Mouse (Mus musculus): Measurements from ENCODE around the gene Myo15. TPM values are rescaled to one million over a fixed set of nuclear protein-coding genes. Genes with fewer than 3 reads are reported as not detected.
"Not testable (repeated sequence)": the region's sequence is repeated elsewhere in the genome, so short reads cannot be mapped to it uniquely, and the experiment has no call there.

Gene Myo15
- 0.08 and 0.27 TPM in 2 replicates for polyA plus RNA-seq (2014; fragmentation: Nextera tagmentation; extraction: Ambion mirVana)

DNA sequence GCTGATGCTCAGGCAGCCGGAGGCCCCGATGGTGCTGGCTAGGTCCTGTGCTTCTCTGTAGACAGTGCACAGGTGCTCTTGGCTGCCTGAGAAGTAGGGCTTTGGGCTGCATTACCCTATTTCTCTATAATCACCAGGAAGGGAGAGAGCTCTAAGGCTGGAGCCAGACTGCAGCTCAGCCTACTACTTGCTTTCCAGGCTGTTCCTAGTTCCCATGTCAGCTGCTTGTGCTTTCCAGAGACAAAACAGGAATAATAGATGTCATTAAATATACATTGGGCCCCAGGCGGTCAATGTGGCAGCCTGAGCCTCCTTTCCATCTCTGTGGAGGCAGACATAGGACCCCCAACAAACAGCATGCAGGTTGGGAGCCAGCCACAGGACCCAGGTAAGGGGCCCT lies at the start of gene Myo15:
Myo15 (plus strand) TSS at position 301 of the 400 bp plus-strand sequence.
- Histone ChIP-seq H3K4me3 (ENCODE audit: low read depth, low read length) (no peak within 1 kb of the TSS), H3K27ac (ENCODE audit: low read depth, low read length) (no peak within 1 kb of the TSS), H3K4me2 (ENCODE audit: low read depth, low read length, severe bottlenecking) (no peak within 1 kb of the TSS), H3K27me3 (ENCODE audit: control insufficient read depth, insufficient read depth, low read length) (no peaks in the 10 kb centered on the region), H3K9me3 (ENCODE audit: control insufficient read depth, low read length) (no peaks in the 10 kb centered on the region), H3K36me3 (ENCODE audit: control insufficient read depth, insufficient read depth, low read length) (no peaks in the 10 kb centered on the region; the same call in 1 of the 2 replicates), H3K9ac (ENCODE audit: low read length) (no peak within 1 kb of the TSS), H3K4me1 (replicated peaks; ENCODE audit: control insufficient read depth, insufficient read depth, low read length) (no peaks in the 10 kb centered on the region)
- ATAC-seq (replicated peaks; ENCODE audit: low FRiP score): no peak
- DNase-seq (ENCODE audit: low spot score): no peak
- 94% methylated on average over 3 of the region's 3 CpGs for WGBS

DNA sequence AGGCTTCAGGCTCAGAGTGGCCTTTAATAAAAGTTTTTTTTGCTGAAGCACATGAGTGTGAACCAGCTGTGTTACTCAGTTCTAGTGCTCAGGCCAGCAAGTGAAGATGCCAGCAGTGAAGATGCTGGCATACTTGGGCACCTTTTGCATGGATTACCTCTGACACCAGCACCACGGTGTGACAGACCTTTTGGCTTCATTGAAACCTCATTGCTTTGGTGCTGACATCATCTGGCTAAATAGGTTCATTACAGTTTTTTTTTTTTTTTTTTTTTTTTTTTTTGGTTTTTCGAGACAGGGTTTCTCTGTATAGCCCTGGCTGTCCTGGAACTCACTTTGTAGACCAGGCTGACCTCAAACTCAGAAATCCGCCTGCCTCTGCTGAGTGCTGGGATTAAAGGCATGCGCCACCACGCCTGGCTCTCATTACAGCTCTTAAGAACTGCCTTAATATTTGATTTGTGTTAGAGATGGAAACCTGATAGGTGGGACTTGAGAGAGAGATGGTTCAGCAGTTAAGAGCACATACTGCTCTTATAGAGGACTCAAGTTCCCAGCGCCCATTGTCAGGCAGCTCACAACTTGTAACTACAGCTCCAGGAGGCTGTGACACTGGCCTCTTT lies 47.0 kb upstream of the Myo15 start:
- H3K4me3 ChIP-seq (ENCODE audit: low read depth, low read length): no peak overlapping the region
- peaks cover 5% of the 10 kb centered on the region for H3K4me1 ChIP-seq (replicated peaks; ENCODE audit: control insufficient read depth, insufficient read depth, low read length)
- no peaks in the 10 kb centered on the region for H3K27me3 ChIP-seq (ENCODE audit: control insufficient read depth, insufficient read depth, low read length)
- ATAC-seq (replicated peaks; ENCODE audit: low FRiP score) (no peak), DNase-seq (ENCODE audit: low spot score) (no peak)
- H3K9me3 ChIP-seq (ENCODE audit: control insufficient read depth, low read length): no peaks in the 10 kb centered on the region
- no peaks in the 10 kb centered on the region for H3K36me3 ChIP-seq (ENCODE audit: control insufficient read depth, insufficient read depth, low read length)
- H3K27ac ChIP-seq (ENCODE audit: low read depth, low read length): no peak overlapping the region
- no peak overlapping the region for H3K9ac ChIP-seq (ENCODE audit: low read length)
- 80% methylated on average over 5 of the region's 6 CpGs for WGBS
- H3K4me2 ChIP-seq (ENCODE audit: low read depth, low read length, severe bottlenecking): no peak overlapping the region

DNA sequence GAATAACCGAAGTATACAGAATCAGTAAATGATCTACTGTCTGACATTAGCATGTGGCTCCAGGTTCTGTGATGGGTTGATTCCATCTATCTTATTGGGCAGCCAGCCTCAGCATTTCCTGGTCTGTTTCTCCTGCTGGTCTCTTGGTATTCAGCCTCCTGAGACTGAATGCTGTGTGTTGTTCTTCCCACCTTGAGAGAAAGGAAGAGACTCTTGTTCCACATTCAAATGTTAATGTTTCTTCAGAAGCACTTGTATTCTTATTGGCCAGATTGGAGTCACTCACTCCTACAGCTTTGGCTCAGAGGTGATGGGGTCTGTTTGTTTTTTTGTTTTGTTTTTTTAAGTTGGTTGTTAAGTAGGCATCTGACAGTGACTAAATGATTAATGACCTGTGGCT lies 46.1 kb upstream of the Myo15 start:
- peaks cover 5% of the 10 kb centered on the region for H3K4me1 ChIP-seq (replicated peaks; ENCODE audit: control insufficient read depth, insufficient read depth, low read length)
- H3K36me3 ChIP-seq (ENCODE audit: control insufficient read depth, insufficient read depth, low read length): no peaks in the 10 kb centered on the region
- WGBS: 76% methylated on average over 1 of the region's 1 CpGs
- H3K4me2 ChIP-seq (ENCODE audit: low read depth, low read length, severe bottlenecking): no peak overlapping the region
- H3K9me3 ChIP-seq (ENCODE audit: control insufficient read depth, low read length): no peaks in the 10 kb centered on the region
- DNase-seq (ENCODE audit: low spot score) (no peak), ATAC-seq (replicated peaks; ENCODE audit: low FRiP score) (no peak)
- H3K4me3 ChIP-seq (ENCODE audit: low read depth, low read length): no peak overlapping the region
- H3K9ac ChIP-seq (ENCODE audit: low read length): no peak overlapping the region
- no peaks in the 10 kb centered on the region for H3K27me3 ChIP-seq (ENCODE audit: control insufficient read depth, insufficient read depth, low read length)
- no peak overlapping the region for H3K27ac ChIP-seq (ENCODE audit: low read depth, low read length)

DNA sequence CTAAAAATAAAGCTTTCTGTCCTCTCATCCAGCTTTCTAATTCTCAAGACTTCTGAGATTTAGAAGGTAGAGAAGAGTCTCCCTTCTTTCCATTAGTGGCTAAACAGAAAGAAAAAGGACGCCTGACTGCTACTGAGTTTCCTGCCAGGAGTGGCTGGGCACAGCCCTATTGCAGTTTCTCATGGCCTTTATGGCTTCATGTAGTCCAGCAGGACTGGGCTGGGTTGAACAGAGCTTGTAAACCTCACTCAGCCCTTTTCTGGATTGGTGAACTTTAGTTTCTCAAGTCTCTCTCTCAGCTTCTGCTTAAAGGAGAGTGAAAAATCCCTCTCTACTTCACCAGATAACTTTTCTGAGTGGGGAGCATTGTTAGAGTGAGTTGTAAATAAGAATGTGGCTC lies 42.7 kb upstream of the Myo15 start:
- H3K4me1 ChIP-seq (replicated peaks; ENCODE audit: control insufficient read depth, insufficient read depth, low read length): no peaks in the 10 kb centered on the region
- no peak overlapping the region for H3K9ac ChIP-seq (ENCODE audit: low read length)
- 89% methylated on average over 1 of the region's 1 CpGs for WGBS
- no peak overlapping the region for H3K27ac ChIP-seq (ENCODE audit: low read depth, low read length)
- no peaks in the 10 kb centered on the region for H3K9me3 ChIP-seq (ENCODE audit: control insufficient read depth, low read length)
- DNase-seq (ENCODE audit: low spot score) (no peak), ATAC-seq (replicated peaks; ENCODE audit: low FRiP score) (no peak)
- no peaks in the 10 kb centered on the region for H3K27me3 ChIP-seq (ENCODE audit: control insufficient read depth, insufficient read depth, low read length)
- H3K4me2 ChIP-seq (ENCODE audit: low read depth, low read length, severe bottlenecking): no peak overlapping the region
- no peaks in the 10 kb centered on the region for H3K36me3 ChIP-seq (ENCODE audit: control insufficient read depth, insufficient read depth, low read length)
- no peak overlapping the region for H3K4me3 ChIP-seq (ENCODE audit: low read depth, low read length)

DNA sequence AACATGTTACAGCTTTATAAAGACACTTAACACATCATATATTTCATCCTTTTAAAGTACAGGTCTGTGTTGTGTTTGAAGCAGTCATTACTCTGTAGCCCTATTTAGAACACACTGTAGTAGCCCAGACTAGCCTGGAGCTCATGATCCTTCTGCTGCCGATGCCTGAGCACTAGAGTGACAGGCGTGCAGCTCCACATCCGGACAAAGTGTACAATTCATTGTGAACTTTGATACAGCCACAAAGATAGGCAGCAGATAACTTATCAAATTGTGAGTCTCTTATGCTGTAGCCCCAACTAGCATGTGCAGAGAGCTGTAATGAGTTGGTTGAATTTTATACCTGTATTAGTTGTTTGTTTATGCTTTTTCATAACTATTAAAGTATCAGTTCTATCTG lies 41.5 kb upstream of the Myo15 start:
- Histone ChIP-seq H3K4me3 (ENCODE audit: low read depth, low read length) (no peak overlapping the region), H3K4me1 (replicated peaks; ENCODE audit: control insufficient read depth, insufficient read depth, low read length) (no peaks in the 10 kb centered on the region), H3K27me3 (ENCODE audit: control insufficient read depth, insufficient read depth, low read length) (no peaks in the 10 kb centered on the region), H3K9ac (ENCODE audit: low read length) (no peak overlapping the region), H3K4me2 (ENCODE audit: low read depth, low read length, severe bottlenecking) (no peak overlapping the region), H3K36me3 (ENCODE audit: control insufficient read depth, insufficient read depth, low read length) (no peaks in the 10 kb centered on the region), H3K27ac (ENCODE audit: low read depth, low read length) (no peak overlapping the region), H3K9me3 (ENCODE audit: control insufficient read depth, low read length) (no peaks in the 10 kb centered on the region)
- DNase-seq (ENCODE audit: low spot score) (no peak), ATAC-seq (replicated peaks; ENCODE audit: low FRiP score) (no peak)
- WGBS: 96% methylated on average over 3 of the region's 3 CpGs

DNA sequence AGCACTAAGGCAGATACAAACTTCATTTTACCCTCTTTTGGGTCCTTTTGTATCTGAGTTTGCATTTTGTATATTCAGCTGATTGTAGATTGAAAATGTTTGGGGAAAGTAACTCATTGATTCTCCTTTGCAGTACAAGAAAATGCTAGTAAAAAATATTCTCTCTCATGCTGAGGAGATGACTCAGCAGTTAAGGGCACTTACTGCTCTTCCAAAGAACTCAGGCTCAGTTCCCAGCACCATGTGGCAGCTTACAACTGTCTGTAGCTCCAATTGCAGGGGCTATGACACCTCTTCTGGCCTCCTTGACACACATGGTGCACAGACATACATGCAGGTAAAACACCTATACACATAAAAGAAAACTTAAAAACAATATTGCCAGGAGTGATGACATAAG lies 35.6 kb upstream of the Myo15 start:
- Histone ChIP-seq H3K9me3 (ENCODE audit: control insufficient read depth, low read length) (no peaks in the 10 kb centered on the region), H3K9ac (ENCODE audit: low read length) (no peak overlapping the region), H3K27ac (ENCODE audit: low read depth, low read length) (no peak overlapping the region), H3K36me3 (ENCODE audit: control insufficient read depth, insufficient read depth, low read length) (peaks cover 3% of the 10 kb centered on the region), H3K4me3 (ENCODE audit: low read depth, low read length) (no peak overlapping the region), H3K4me2 (ENCODE audit: low read depth, low read length, severe bottlenecking) (no peak overlapping the region), H3K4me1 (replicated peaks; ENCODE audit: control insufficient read depth, insufficient read depth, low read length) (no peaks in the 10 kb centered on the region), H3K27me3 (ENCODE audit: control insufficient read depth, insufficient read depth, low read length) (no peaks in the 10 kb centered on the region)
- no peak for ATAC-seq (replicated peaks; ENCODE audit: low FRiP score)
- DNase-seq (ENCODE audit: low spot score): no peak

DNA sequence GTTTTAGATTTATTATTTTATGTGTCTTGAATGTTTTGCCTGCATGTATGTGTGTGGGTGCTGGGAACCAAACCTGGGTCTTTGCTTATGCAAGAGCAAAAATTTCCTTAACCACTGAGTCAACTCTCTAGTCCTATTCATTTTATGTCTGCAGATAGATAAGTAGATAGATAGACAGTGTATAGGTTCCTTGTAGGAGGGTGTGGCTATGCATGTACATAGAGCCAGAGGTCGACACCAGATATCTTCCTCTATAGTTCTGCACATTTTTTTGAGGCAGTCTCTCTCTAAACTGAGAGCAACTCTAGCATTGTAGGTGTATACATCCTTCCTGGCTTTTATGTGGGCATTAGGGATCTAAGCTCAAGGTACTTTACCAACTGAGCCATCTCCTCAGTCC lies 34.0 kb upstream of the Myo15 start:
- Histone ChIP-seq H3K27me3 (ENCODE audit: control insufficient read depth, insufficient read depth, low read length) (no peaks in the 10 kb centered on the region), H3K36me3 (ENCODE audit: control insufficient read depth, insufficient read depth, low read length) (peaks cover 3% of the 10 kb centered on the region), H3K9ac (ENCODE audit: low read length) (no peak overlapping the region), H3K4me2 (ENCODE audit: low read depth, low read length, severe bottlenecking) (no peak overlapping the region), H3K4me1 (replicated peaks; ENCODE audit: control insufficient read depth, insufficient read depth, low read length) (no peaks in the 10 kb centered on the region), H3K9me3 (ENCODE audit: control insufficient read depth, low read length) (no peaks in the 10 kb centered on the region), H3K4me3 (ENCODE audit: low read depth, low read length) (no peak overlapping the region), H3K27ac (ENCODE audit: low read depth, low read length) (no peak overlapping the region)
- ATAC-seq (replicated peaks; ENCODE audit: low FRiP score): no peak
- DNase-seq (ENCODE audit: low spot score): no peak
- 97% methylated on average over 1 of the region's 1 CpGs for WGBS

DNA sequence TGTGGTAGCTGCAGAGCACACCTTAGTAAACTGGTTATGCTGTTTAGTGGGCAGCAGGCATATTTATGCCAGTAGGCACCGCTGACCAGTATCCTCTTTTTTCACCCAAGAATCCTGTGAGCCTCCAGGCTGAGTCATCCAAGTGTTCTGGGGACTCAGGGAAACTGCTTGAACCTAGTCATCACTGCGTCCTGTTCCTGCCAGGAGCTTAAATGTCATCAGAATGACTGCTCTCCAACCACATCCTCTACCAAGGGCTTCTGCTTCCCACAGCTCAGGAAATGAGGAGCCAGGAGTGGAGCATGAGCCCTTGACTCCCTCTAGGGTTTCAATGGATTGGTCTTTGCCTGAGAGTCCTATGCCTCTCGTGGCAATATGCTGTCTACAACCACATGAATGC lies 32.5 kb upstream of the Myo15 start:
- Histone ChIP-seq H3K27ac (ENCODE audit: low read depth, low read length) (no peak overlapping the region), H3K9ac (ENCODE audit: low read length) (no peak overlapping the region), H3K4me2 (ENCODE audit: low read depth, low read length, severe bottlenecking) (no peak overlapping the region), H3K4me1 (replicated peaks; ENCODE audit: control insufficient read depth, insufficient read depth, low read length) (no peaks in the 10 kb centered on the region), H3K4me3 (ENCODE audit: low read depth, low read length) (no peak overlapping the region), H3K27me3 (ENCODE audit: control insufficient read depth, insufficient read depth, low read length) (no peaks in the 10 kb centered on the region), H3K36me3 (ENCODE audit: control insufficient read depth, insufficient read depth, low read length) (peaks cover 3% of the 10 kb centered on the region), H3K9me3 (ENCODE audit: control insufficient read depth, low read length) (no peaks in the 10 kb centered on the region)
- WGBS: 88% methylated on average over 3 of the region's 3 CpGs
- no peak for ATAC-seq (replicated peaks; ENCODE audit: low FRiP score)
- DNase-seq (ENCODE audit: low spot score): no peak

DNA sequence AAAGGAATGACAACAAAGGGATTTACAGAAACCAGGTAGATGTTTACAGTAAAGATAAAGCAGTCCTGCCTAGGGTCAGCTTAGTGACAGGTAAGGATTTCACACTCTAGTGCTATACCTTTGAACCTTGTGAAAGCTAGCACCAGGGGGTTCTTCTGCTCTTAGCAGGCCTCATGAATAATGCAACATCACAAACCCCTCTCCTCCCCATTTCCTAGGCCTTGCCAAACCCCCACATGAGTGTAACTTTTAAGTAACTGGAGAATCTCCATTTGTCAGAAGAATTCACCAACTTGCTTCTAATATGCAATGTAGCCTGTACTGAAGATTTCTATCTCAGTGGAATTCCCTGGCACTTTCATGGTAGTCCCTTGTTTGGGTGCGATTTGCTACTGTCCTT lies 29.5 kb upstream of the Myo15 start:
- not testable (repeated sequence) for ATAC-seq (replicated peaks; ENCODE audit: low FRiP score); H3K9me3 ChIP-seq (ENCODE audit: control insufficient read depth, low read length); H3K27me3 ChIP-seq (ENCODE audit: control insufficient read depth, insufficient read depth, low read length); H3K4me1 ChIP-seq (replicated peaks; ENCODE audit: control insufficient read depth, insufficient read depth, low read length); H3K9ac ChIP-seq (ENCODE audit: low read length); H3K4me2 ChIP-seq (ENCODE audit: low read depth, low read length, severe bottlenecking); H3K27ac ChIP-seq (ENCODE audit: low read depth, low read length); H3K36me3 ChIP-seq (ENCODE audit: control insufficient read depth, insufficient read depth, low read length); H3K4me3 ChIP-seq (ENCODE audit: low read depth, low read length); DNase-seq (ENCODE audit: low spot score)
- WGBS: 36% methylated on average over 1 of the region's 1 CpGs

Measured in forebrain, embryonic 11.5 days (tissue).